In genomic region chr10:118869591-118870001, GRCm38 (mm10) we compare ENCODE assay signal across 7 mouse cellular contexts. TPM values are rescaled to one million over a fixed set of nuclear protein-coding genes. Genes with fewer than 3 reads are reported as not detected.
DNase-seq lines count a peak whose midpoint lies in the region; ATAC-seq and TF ChIP-seq lines count a peak whose summit lies in the region.

No protein-coding gene starts in this region.

- WGBS in intestine, postnatal 0 days: 0% methylated on average over 16 of the region's 16 CpGs
- 0% methylated on average over 16 of the region's 16 CpGs for WGBS in limb, embryonic 10.5 days
- 0% methylated on average over 16 of the region's 16 CpGs for WGBS in midbrain, embryonic 12.5 days

- H3K27me3 ChIP-seq in intestine, postnatal 0 days (replicated peaks; ENCODE audit: control insufficient read depth, insufficient read depth, low read length): no peaks in the 10 kb centered on the region
- H3K27me3 ChIP-seq in limb, embryonic 10.5 days (ENCODE audit: low read depth, poor library complexity, severe bottlenecking): no peaks in the 10 kb centered on the region
- H3K27me3 ChIP-seq in midbrain, embryonic 12.5 days: no peaks in the 10 kb centered on the region

- H3K4me1 ChIP-seq in intestine, postnatal 0 days (replicated peaks; ENCODE audit: control insufficient read depth, insufficient read depth, low read length): peaks cover 4% of the 10 kb centered on the region
- H3K4me1 ChIP-seq in limb, embryonic 10.5 days: peaks cover 34% of the 10 kb centered on the region
- H3K4me1 ChIP-seq in midbrain, embryonic 12.5 days: peaks cover 33% of the 10 kb centered on the region

- H3K27ac ChIP-seq in intestine, postnatal 0 days (ENCODE audit: low read depth, low read length): peak overlapping the region; percentile 99
- H3K27ac ChIP-seq in limb, embryonic 10.5 days: peak overlapping the region; percentile 97
- H3K27ac ChIP-seq in midbrain, embryonic 12.5 days (replicated peaks): peak overlapping the region; percentile 97

- peak overlapping the region; percentile 99 for H3K4me2 ChIP-seq in intestine, postnatal 0 days (replicated peaks; ENCODE audit: low read depth)
- peak overlapping the region; percentile 87 for H3K4me2 ChIP-seq in midbrain, embryonic 12.5 days (replicated peaks)

- no peaks in the 10 kb centered on the region for H3K9me3 ChIP-seq in intestine, postnatal 0 days (ENCODE audit: control insufficient read depth)
- H3K9me3 ChIP-seq in limb, embryonic 10.5 days (replicated peaks): no peaks in the 10 kb centered on the region
- H3K9me3 ChIP-seq in midbrain, embryonic 12.5 days: no peaks in the 10 kb centered on the region

- 0 out of 2 replicates have a peak, but pooled peaks cover 4% of the 10 kb centered on the region for H3K36me3 ChIP-seq in intestine, postnatal 0 days (ENCODE audit: control insufficient read depth, insufficient read depth)
- peaks cover 14% of the 10 kb centered on the region for H3K36me3 ChIP-seq in limb, embryonic 10.5 days
- H3K36me3 ChIP-seq in midbrain, embryonic 12.5 days: peaks cover 2% of the 10 kb centered on the region; the same call in 1 of the 2 replicates

- peak; percentile 80 for ATAC-seq in intestine, postnatal 0 days
- ATAC-seq in midbrain, embryonic 12.5 days (ENCODE audit: low FRiP score, low read depth): peak; percentile 45

- peak overlapping the region; percentile 94 for H3K4me3 ChIP-seq in intestine, postnatal 0 days (ENCODE audit: low read depth, low read length)
- peak overlapping the region; percentile 97 for H3K4me3 ChIP-seq in limb, embryonic 10.5 days
- peak overlapping the region; percentile 98 for H3K4me3 ChIP-seq in midbrain, embryonic 12.5 days

- no peak; the same call in 1 of the 2 replicates for TF ChIP-seq CTCF in intestine, postnatal 0 days (IDR thresholded peaks at IDR 0.05; ENCODE audit: low read depth)

- peak; percentile 75 to 90 for DNase-seq in adrenal gland, adult (ENCODE audit: inconsistent age in 2 of 2, low spot score in 1 of 2)
- peak; percentile 85 for DNase-seq in embryo, embryonic 10.5 days (ENCODE audit: low spot score)
- peak; percentile 34 to 68 for DNase-seq in gastrocnemius, postnatal 4 days (ENCODE audit: low spot score in 2 of 2)
- DNase-seq in limb, embryonic 10.5 days (ENCODE audit: low spot score): peak; percentile 89
- DNase-seq in spleen, adult 18-20 months: peak; percentile 43 to 55

- peak overlapping the region; percentile 99 for H3K9ac ChIP-seq in intestine, postnatal 0 days (ENCODE audit: low read depth, low read length)
- H3K9ac ChIP-seq in midbrain, embryonic 12.5 days (replicated peaks): peak overlapping the region; percentile 98

RNA-seq across cellular contexts. Expression of gene Dyrk2, which starts 0.4 kb away (rescaled TPM):
- 100 to 1,000 TPM in 1 of 2 experiments, 10 to 100 TPM in 1; 99.8 to 108 TPM for total RNA-seq in gastrocnemius, postnatal 4 days (2021)
- 13.0 and 16.1 TPM in 2 replicates for polyA plus RNA-seq in intestine, postnatal 0 days (2015; fragmentation: Nextera tagmentation; extraction: Ambion mirVana)
- 6.3 and 7.2 TPM in 2 replicates for polyA plus RNA-seq in limb, embryonic 10.5 days (2016; fragmentation: Nextera tagmentation; extraction: Ambion mirVana)
- 12.1 and 12.8 TPM in 2 replicates for polyA plus RNA-seq in midbrain, embryonic 12.5 days (2016; fragmentation: Nextera tagmentation; extraction: Ambion mirVana)

Comparison
In these comparisons a context has a peak if more than half of its experiments do, and no peak if none do; other contexts are left out.
1. Peak in every context shown above with its lines: DNase-seq, ATAC-seq, H3K4me3 ChIP-seq and H3K27ac ChIP-seq.